Mouse (Mus musculus) kidney, embryonic 15.5 days (tissue): Measurements from ENCODE around the gene Cnksr3. TPM values are rescaled to one million over a fixed set of nuclear protein-coding genes. Genes with fewer than 3 reads are reported as not detected.

Experiments
- ATAC-seq: fragments of 200-750 bp; cut with Nextera tagmentation; replicated peaks from 2 replicates; pipeline ENCODE4 v1.8.0; 2017; ENCODE audit warnings: moderate TSS enrichment; ENCODE audit not compliant: low FRiP score
- H3K27ac ChIP-seq: fragments of 300-500 bp; sonication (generic); 2 replicates; pipeline ENCODE4 v1.5.1; 2015; ENCODE audit warnings: mild to moderate bottlenecking, inconsistent platforms
- H3K27me3 ChIP-seq: fragments of 300-500 bp; sonication (generic); 2 replicates; pipeline ENCODE4 v1.6.1; 2015; ENCODE audit warnings: inconsistent platforms
- H3K36me3 ChIP-seq: fragments of 300-500 bp; sonication (generic); 2 replicates; pipeline ENCODE4 v1.6.1; 2015; ENCODE audit warnings: inconsistent platforms
- H3K4me1 ChIP-seq: fragments of 300-500 bp; sonication (generic); 2 replicates; pipeline ENCODE4 v1.6.1; 2015; ENCODE audit warnings: inconsistent platforms
- H3K4me2 ChIP-seq: fragments of 300-500 bp; sonication (generic); 2 replicates; pipeline ENCODE4 v1.6.1; 2015; ENCODE audit warnings: moderate library complexity, mild to moderate bottlenecking, inconsistent platforms
- H3K4me3 ChIP-seq: fragments of 300-500 bp; sonication (generic); replicated peaks from 2 replicates; pipeline ENCODE4 v1.5.1; 2015; ENCODE audit warnings: mild to moderate bottlenecking, inconsistent platforms
- H3K9ac ChIP-seq: fragments of 300-500 bp; sonication (generic); 2 replicates; pipeline ENCODE4 v1.6.1; 2015; ENCODE audit warnings: mild to moderate bottlenecking, inconsistent platforms
- H3K9me3 ChIP-seq: fragments of 300-500 bp; sonication (generic); replicated peaks from 2 replicates; pipeline ENCODE4 v1.6.1; 2016; ENCODE audit warnings: inconsistent platforms
- WGBS: fragments of 180-500 bp; shearing (Covaris S2); methylation state at CpG from one replicate; pipeline ENCODE4 v1.1.7; 2015; ENCODE audit warnings: mixed read lengths; 5-methylcytosine and 5-hydroxymethylcytosine counted together
- polyA plus RNA-seq: library from polyadenylated mRNA; unstranded; fragments of >200 nt; fragmentation: Nextera tagmentation; extraction: Ambion mirVana; gene quantifications from 2 replicates; pipeline ENCODE4 v1.2.1, GENCODE M21; 2015

Cnksr3 gene
- polyA plus RNA-seq, 1 experiment from 2014 or later, result 18.7 TPM

GRCm38 (mm10) chr10:7114796-7115195, 97.2 kb downstream of the Cnksr3 start:
- Histone ChIP-seq H3K9me3 (no peaks in the 10 kb centered on the region), H3K4me2 (no peak overlapping the region), H3K27me3 (no peaks in the 10 kb centered on the region), H3K4me3 (no peak overlapping the region), H3K36me3 (peaks cover 12% of the 10 kb centered on the region), H3K4me1 (peaks cover 20% of the 10 kb centered on the region), H3K27ac (no peak overlapping the region), H3K9ac (no peak overlapping the region)
- 75% methylated on average over 5 of the region's 5 CpGs for WGBS
- ATAC-seq, result no peak

DNA sequence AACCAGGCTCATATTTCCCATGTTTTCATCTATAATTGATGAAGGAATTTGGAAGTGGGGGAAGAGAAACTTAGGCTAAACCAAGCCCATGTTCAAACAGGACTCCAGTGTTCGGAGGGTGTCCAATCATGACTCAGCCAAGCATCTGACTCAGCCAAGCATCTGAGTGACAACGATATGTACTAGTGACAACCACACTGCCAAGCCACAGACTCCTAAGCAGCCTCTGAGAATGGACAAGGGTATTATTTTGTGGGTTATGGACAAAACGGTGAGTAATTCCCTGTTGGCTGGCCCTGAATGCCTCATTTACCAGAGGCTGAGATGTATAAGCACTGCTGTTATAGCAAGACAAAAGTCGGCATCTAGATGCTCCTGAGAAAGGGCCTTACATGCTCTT, 98.3 kb downstream of the Cnksr3 start:
- peaks cover 8% of the 10 kb centered on the region; the same call in 1 of the 2 replicates for H3K36me3 ChIP-seq
- H3K27ac ChIP-seq, result no peak overlapping the region
- no peaks in the 10 kb centered on the region for H3K9me3 ChIP-seq
- H3K4me3 ChIP-seq, result no peak overlapping the region
- no peaks in the 10 kb centered on the region for H3K27me3 ChIP-seq
- no peak overlapping the region for H3K9ac ChIP-seq
- ATAC-seq, result no peak
- 86% methylated on average over 4 of the region's 4 CpGs for WGBS
- H3K4me1 ChIP-seq, result peaks cover 12% of the 10 kb centered on the region
- H3K4me2 ChIP-seq, result no peak overlapping the region

GRCm38 (mm10) chr10:7113144-7113543, 98.9 kb downstream of the Cnksr3 start:
- Histone ChIP-seq H3K27me3 (no peaks in the 10 kb centered on the region), H3K4me2 (no peak overlapping the region), H3K36me3 (peaks cover 8% of the 10 kb centered on the region; the same call in 1 of the 2 replicates), H3K4me3 (no peak overlapping the region), H3K9ac (no peak overlapping the region), H3K4me1 (peaks cover 6% of the 10 kb centered on the region), H3K27ac (no peak overlapping the region), H3K9me3 (no peaks in the 10 kb centered on the region)
- WGBS, result 27% methylated on average over 1 of the region's 1 CpGs
- no peak for ATAC-seq

DNA sequence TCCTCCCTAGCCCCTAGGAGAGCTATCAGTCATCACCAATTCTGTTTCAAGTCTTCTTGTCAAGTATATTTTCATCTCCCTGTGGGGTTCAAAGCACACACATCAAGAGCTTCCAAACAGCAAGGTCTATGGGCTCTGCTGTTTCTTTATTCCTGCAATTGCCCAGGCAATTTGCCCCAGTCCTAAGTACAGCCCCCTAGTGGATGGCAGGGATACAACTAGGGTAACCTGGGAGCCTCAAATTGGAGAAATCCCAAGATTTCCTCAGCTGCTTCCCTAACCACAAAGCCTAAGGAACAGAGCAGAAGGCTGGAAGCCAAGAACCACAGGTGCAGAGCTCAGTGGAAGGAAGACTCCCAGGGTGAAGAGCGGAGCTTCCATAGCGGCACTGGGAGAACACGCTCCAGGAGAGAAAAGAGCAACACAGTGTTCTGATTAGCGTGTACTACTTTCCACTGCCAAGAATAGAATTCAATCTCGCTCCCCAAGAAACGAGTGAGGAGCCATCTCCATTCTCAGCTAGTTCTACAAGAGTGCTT, 100.5 kb downstream of the Cnksr3 start:
- H3K4me1 ChIP-seq, result no peaks in the 10 kb centered on the region
- no peak overlapping the region for H3K4me3 ChIP-seq
- 85% methylated on average over 6 of the region's 6 CpGs for WGBS
- no peaks in the 10 kb centered on the region for H3K9me3 ChIP-seq
- no peak overlapping the region for H3K4me2 ChIP-seq
- peaks cover 2% of the 10 kb centered on the region; the same call in 1 of the 2 replicates for H3K36me3 ChIP-seq
- H3K9ac ChIP-seq, result no peak overlapping the region
- ATAC-seq, result no peak
- no peaks in the 10 kb centered on the region for H3K27me3 ChIP-seq
- H3K27ac ChIP-seq, result no peak overlapping the region

DNA sequence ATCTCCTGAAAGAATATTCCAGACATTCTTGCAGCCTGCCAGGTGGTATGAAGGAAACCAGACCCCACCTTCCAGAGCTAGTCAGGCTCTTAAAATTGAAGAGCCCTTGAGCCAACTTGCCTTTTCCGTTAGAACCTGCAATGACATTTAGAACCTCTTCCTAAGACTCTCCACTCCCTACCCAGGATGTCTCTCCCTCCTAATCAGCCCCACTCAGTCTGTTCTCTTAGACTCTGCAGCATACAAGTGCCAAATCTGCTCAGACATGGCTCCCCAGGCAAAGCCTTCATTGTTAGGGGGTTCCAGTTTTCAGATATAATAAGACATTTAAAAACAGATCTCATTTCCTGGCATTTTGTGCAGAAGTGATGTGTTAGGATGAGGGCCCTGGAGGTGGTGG, 108.2 kb downstream of the Cnksr3 start:
- no peaks in the 10 kb centered on the region for H3K4me1 ChIP-seq
- no peak overlapping the region for H3K4me2 ChIP-seq
- no peaks in the 10 kb centered on the region for H3K36me3 ChIP-seq
- no peaks in the 10 kb centered on the region for H3K9me3 ChIP-seq
- H3K27ac ChIP-seq, result no peak overlapping the region
- H3K27me3 ChIP-seq, result no peaks in the 10 kb centered on the region
- H3K9ac ChIP-seq, result no peak overlapping the region
- no peak overlapping the region for H3K4me3 ChIP-seq
- 65% methylated on average over 1 of the region's 1 CpGs for WGBS
- ATAC-seq, result no peak

- no peak for ATAC-seq
- 86% methylated on average over 1 of the region's 1 CpGs for WGBS
- no peak overlapping the region for H3K4me3 ChIP-seq
- H3K4me1 ChIP-seq, result peaks cover 18% of the 10 kb centered on the region
- no peak overlapping the region for H3K9ac ChIP-seq
- H3K27ac ChIP-seq, result no peak overlapping the region
- H3K9me3 ChIP-seq, result no peaks in the 10 kb centered on the region
- H3K4me2 ChIP-seq, result no peak overlapping the region
- H3K36me3 ChIP-seq, result no peaks in the 10 kb centered on the region
- no peaks in the 10 kb centered on the region for H3K27me3 ChIP-seq
Observed at GRCm38 (mm10) chr10:7077971-7078370, 134.1 kb downstream of the Cnksr3 start.

GRCm38 (mm10) chr10:7077389-7077808, 134.6 kb downstream of the Cnksr3 start:
- WGBS, result 53% methylated on average over 7 of the region's 7 CpGs
- Histone ChIP-seq H3K36me3 (no peaks in the 10 kb centered on the region), H3K27ac (peak overlapping the region; percentile 69; the same call in 1 of the 2 replicates), H3K4me2 (peak overlapping the region; percentile 28; the same call in 1 of the 2 replicates), H3K4me3 (no peak overlapping the region), H3K9me3 (no peaks in the 10 kb centered on the region), H3K9ac (no peak overlapping the region), H3K4me1 (peaks cover 18% of the 10 kb centered on the region), H3K27me3 (no peaks in the 10 kb centered on the region)
- ATAC-seq, result 0 out of 2 replicates have a peak, but pooled peaks have one; percentile 35

DNA sequence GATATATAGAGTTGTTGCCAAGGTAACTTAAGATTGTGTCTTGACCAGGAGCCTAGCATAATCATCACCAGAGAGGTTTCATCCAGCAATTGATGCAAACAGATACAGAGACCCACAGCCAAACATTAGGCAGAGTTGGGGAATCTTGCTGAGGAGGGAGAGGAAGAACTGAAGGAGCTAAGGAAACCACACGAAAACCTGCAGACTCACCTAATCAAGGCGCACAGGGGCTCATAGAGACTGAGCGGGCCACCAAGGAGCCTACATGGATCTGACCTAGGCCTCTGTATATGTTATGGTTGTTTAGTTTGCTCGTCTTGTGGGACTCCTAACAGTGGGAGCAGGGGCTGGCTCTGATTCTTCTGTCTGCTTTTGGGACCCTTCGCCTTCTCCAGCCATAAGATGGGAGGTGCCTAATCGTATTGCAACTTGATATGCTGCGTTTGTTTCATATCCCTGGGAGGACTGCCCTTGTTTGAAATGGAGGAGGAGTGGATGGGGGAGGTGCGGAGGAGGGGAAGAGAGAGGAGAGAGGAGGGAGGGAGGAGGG, 135.3 kb downstream of the Cnksr3 start:
- H3K36me3 ChIP-seq, result no peaks in the 10 kb centered on the region
- no peak overlapping the region for H3K9ac ChIP-seq
- peak overlapping the region; percentile 22; the same call in 1 of the 2 replicates for H3K4me3 ChIP-seq
- no peaks in the 10 kb centered on the region for H3K9me3 ChIP-seq
- peak; percentile 84 for ATAC-seq
- H3K27me3 ChIP-seq, result no peaks in the 10 kb centered on the region
- H3K4me2 ChIP-seq, result peak overlapping the region; percentile 50
- peak overlapping the region; percentile 87 for H3K27ac ChIP-seq
- 26% methylated on average over 7 of the region's 8 CpGs for WGBS
- H3K4me1 ChIP-seq, result peaks cover 18% of the 10 kb centered on the region

DNA sequence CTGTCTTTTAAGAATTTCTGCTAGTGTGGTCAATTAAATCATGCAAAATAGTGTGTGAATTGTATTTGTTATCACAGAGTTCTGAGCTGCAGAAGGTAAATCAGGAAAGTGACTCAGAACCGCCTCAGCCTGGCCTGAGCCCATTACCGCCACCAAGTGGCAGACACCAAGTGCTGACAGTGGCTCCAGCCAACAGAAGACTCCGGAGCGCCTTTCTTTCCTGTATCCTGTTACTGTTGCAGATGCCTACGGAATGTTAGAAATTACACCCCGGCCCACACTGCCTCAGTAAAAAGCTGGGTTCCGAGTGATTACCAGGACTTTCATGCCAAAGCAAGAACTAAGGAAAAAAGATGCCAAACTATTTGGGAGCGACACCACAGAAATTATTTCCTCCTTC, 135.8 kb downstream of the Cnksr3 start:
- H3K27me3 ChIP-seq, result no peaks in the 10 kb centered on the region
- 6% methylated on average over 8 of the region's 8 CpGs for WGBS
- peak; percentile 89 for ATAC-seq
- peaks cover 18% of the 10 kb centered on the region for H3K4me1 ChIP-seq
- H3K9ac ChIP-seq, result no peak overlapping the region
- peak overlapping the region; percentile 87 for H3K27ac ChIP-seq
- H3K36me3 ChIP-seq, result no peaks in the 10 kb centered on the region
- peak overlapping the region; percentile 22; the same call in 1 of the 2 replicates for H3K4me3 ChIP-seq
- peak overlapping the region; percentile 50 for H3K4me2 ChIP-seq
- H3K9me3 ChIP-seq, result no peaks in the 10 kb centered on the region

DNA sequence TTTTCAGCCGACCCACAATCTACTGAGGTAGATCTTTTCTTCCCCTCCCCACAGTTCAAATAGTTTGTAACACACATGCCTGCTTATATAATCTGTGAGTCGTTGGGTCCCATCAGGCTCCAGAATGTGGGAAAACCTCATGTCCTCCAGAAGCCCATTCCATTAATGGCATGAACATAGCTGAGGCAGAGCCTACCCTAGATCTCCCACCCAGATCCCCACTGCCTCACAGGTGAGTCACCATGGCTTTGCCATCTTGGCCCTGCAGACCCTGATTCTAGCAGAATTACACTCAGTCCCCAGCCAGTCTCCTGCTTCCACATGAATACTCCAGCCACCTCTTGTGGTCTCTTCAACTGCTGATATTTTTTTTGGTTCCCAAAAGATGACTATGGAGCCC, 136.4 kb downstream of the Cnksr3 start:
- WGBS, result 87% methylated on average over 2 of the region's 2 CpGs
- Histone ChIP-seq H3K4me3 (no peak overlapping the region), H3K36me3 (no peaks in the 10 kb centered on the region), H3K4me2 (no peak overlapping the region), H3K4me1 (peaks cover 18% of the 10 kb centered on the region), H3K27me3 (no peaks in the 10 kb centered on the region), H3K9me3 (no peaks in the 10 kb centered on the region), H3K9ac (no peak overlapping the region), H3K27ac (no peak overlapping the region)
- no peak for ATAC-seq

- H3K4me2 ChIP-seq, result no peak overlapping the region
- H3K27ac ChIP-seq, result no peak overlapping the region
- H3K36me3 ChIP-seq, result no peaks in the 10 kb centered on the region
- no peaks in the 10 kb centered on the region for H3K27me3 ChIP-seq
- no peak for ATAC-seq
- 80% methylated on average over 2 of the region's 2 CpGs for WGBS
- H3K9me3 ChIP-seq, result no peaks in the 10 kb centered on the region
- H3K4me1 ChIP-seq, result peaks cover 22% of the 10 kb centered on the region
- H3K9ac ChIP-seq, result no peak overlapping the region
- no peak overlapping the region for H3K4me3 ChIP-seq
Observed at GRCm38 (mm10) chr10:7074231-7074630, 137.8 kb downstream of the Cnksr3 start.

- Histone ChIP-seq H3K27me3 (no peaks in the 10 kb centered on the region), H3K36me3 (no peaks in the 10 kb centered on the region), H3K9ac (no peak overlapping the region), H3K4me2 (no peak overlapping the region), H3K4me1 (peaks cover 10% of the 10 kb centered on the region; the same call in 1 of the 2 replicates), H3K9me3 (no peaks in the 10 kb centered on the region), H3K27ac (peak overlapping the region; percentile 37; the same call in 1 of the 2 replicates), H3K4me3 (no peak overlapping the region)
- ATAC-seq, result no peak
- WGBS, result 67% methylated on average over 5 of the region's 5 CpGs
Observed at GRCm38 (mm10) chr10:7070924-7071323, 141.1 kb downstream of the Cnksr3 start.
